Mouse (Mus musculus) forebrain, embryonic 14.5 days (tissue): Measurements from ENCODE around the gene Cyp2d11. TPM values are rescaled to one million over a fixed set of nuclear protein-coding genes. Genes with fewer than 3 reads are reported as not detected.
A peak's percentile ranks its signal among the peaks of the same experiment; 100 is the strongest.
"Not testable (repeated sequence)": the region's sequence is repeated elsewhere in the genome, so short reads cannot be mapped to it uniquely, and the experiment has no call there.

Experiments used
- ATAC-seq: fragments of 200-750 bp; cut with Nextera tagmentation; 2 replicates; pipeline ENCODE4 v1.8.0; 2017; ENCODE audit warnings: mild to moderate bottlenecking, moderate library complexity
- DNase-seq: peaks from one replicate; pipeline ENCODE4 v3.0.0-alpha.2; 2015; ENCODE audit warnings: low spot score
- H3K27ac ChIP-seq: fragments of 300-500 bp; sonication (generic); 2 replicates; pipeline ENCODE4 v1.5.1; 2014; ENCODE audit warnings: low read depth, mild to moderate bottlenecking, control low read depth, low read length, moderate library complexity
- H3K27me3 ChIP-seq: fragments of 300-500 bp; sonication (generic); replicated peaks from 2 replicates; pipeline ENCODE4 v1.6.1; 2014; ENCODE audit warnings: low read length, control low read depth, mixed read lengths; ENCODE audit not compliant: control insufficient read depth, insufficient read depth
- H3K36me3 ChIP-seq: fragments of 300-500 bp; sonication (generic); 2 replicates; pipeline ENCODE4 v1.6.1; 2014; ENCODE audit warnings: low read length, control low read depth; ENCODE audit not compliant: control insufficient read depth, insufficient read depth
- H3K4me1 ChIP-seq: fragments of 300-500 bp; sonication (generic); 2 replicates; pipeline ENCODE4 v1.6.1; 2014; ENCODE audit warnings: antibody characterized with exemption, low read length, control low read depth; ENCODE audit not compliant: control insufficient read depth, insufficient read depth
- H3K4me2 ChIP-seq: fragments of 300-500 bp; sonication (generic); 2 replicates; pipeline ENCODE4 v1.6.1; 2014; ENCODE audit warnings: mild to moderate bottlenecking, control low read depth, low read length
- H3K4me3 ChIP-seq: fragments of 300-500 bp; sonication (generic); 2 replicates; pipeline ENCODE4 v1.5.1; 2014; ENCODE audit warnings: low read depth, low read length, control low read depth
- H3K9ac ChIP-seq: fragments of 300-500 bp; sonication (generic); 2 replicates; pipeline ENCODE4 v1.6.1; 2014; ENCODE audit warnings: mild to moderate bottlenecking, low read length, control low read depth, moderate library complexity
- H3K9me3 ChIP-seq: fragments of 300-500 bp; sonication (generic); replicated peaks from 2 replicates; pipeline ENCODE4 v1.6.1; 2016; ENCODE audit warnings: low read length, control low read depth, mixed read lengths; ENCODE audit not compliant: control insufficient read depth
- WGBS: fragments of 180-500 bp; shearing (Covaris S2); extraction: QIAGEN DNeasy Blood & Tissue Kit; methylation state at CpG from one replicate; pipeline ENCODE4 v1.1.7; 2014; 5-methylcytosine and 5-hydroxymethylcytosine counted together
- polyA plus RNA-seq: library from polyadenylated mRNA; unstranded; fragments of >200 nt; fragmentation: Nextera tagmentation; extraction: Ambion mirVana; gene quantifications from 2 replicates; pipeline ENCODE4 v1.2.1, GENCODE M21; 2014

Cyp2d11 gene
- polyA plus RNA-seq, 1 experiment from 2014 or later: not detected

GRCm38 (mm10) chr15:82377701-82378100 is 16.1 kb downstream of the Cyp2d11 start:
- no peak overlapping the region for H3K27ac ChIP-seq
- H3K4me1 ChIP-seq: peaks cover 15% of the 10 kb centered on the region
- no peaks in the 10 kb centered on the region for H3K27me3 ChIP-seq
- H3K9ac ChIP-seq: no peak overlapping the region
- no peaks in the 10 kb centered on the region for H3K9me3 ChIP-seq
- H3K36me3 ChIP-seq: no peaks in the 10 kb centered on the region
- DNase-seq (no peak), ATAC-seq (no peak)
- no peak overlapping the region for H3K4me3 ChIP-seq
- 89% methylated on average over 5 of the region's 5 CpGs for WGBS
- no peak overlapping the region for H3K4me2 ChIP-seq

DNA sequence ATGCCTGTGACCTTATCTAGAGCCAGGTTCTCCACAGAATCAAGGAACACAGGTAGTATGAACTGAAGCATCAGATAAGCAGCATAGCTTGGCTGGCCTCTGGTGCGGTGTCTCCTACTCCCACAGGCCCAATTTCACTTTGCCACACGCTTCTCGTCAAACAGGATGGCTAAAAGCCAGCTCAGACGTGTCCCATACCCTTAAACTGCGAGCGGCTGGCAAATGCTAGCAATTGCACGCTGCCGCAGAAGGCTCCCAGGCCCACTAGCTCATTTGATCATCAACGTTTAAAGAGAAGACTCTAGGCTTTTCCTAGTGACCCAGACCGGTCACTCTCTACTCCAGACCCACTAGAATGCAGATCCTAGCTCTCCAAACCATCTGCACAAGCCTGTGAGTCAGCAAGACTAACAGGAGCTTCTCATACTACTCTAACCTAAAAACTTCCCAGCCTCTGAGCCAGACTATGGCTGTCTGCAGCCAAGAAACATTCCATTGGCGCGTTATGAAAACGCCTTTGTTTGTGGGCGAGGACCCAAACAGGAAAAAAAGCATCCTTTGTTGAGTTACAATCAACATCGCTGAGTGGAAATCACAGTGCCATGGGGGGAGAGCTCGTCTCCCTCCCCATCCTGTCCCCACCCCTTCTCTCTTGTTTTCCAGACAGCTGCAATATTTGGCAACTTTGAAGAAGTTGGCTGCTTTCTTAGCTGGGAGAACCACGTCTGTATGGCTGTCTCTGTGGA is 17.3 kb downstream of the Cyp2d11 start:
- peak; percentile 72 for DNase-seq
- H3K4me2 ChIP-seq: no peak overlapping the region
- H3K4me3 ChIP-seq: no peak overlapping the region
- no peaks in the 10 kb centered on the region for H3K36me3 ChIP-seq
- peak overlapping the region; percentile 18; the same call in 1 of the 2 replicates for H3K9ac ChIP-seq
- ATAC-seq: no peak
- 44% methylated on average over 17 of the region's 17 CpGs for WGBS
- no peaks in the 10 kb centered on the region for H3K27me3 ChIP-seq
- H3K4me1 ChIP-seq: peaks cover 15% of the 10 kb centered on the region
- peak overlapping the region; percentile 52; the same call in 1 of the 2 replicates for H3K27ac ChIP-seq
- no peaks in the 10 kb centered on the region for H3K9me3 ChIP-seq

- no peaks in the 10 kb centered on the region for H3K27me3 ChIP-seq
- H3K27ac ChIP-seq: no peak overlapping the region; the same call in 1 of the 2 replicates
- H3K4me3 ChIP-seq: no peak overlapping the region
- ATAC-seq (no peak), DNase-seq (no peak)
- 89% methylated on average over 9 of the region's 9 CpGs for WGBS
- peaks cover 14% of the 10 kb centered on the region for H3K4me1 ChIP-seq
- no peak overlapping the region for H3K4me2 ChIP-seq
- H3K9ac ChIP-seq: no peak overlapping the region
- no peaks in the 10 kb centered on the region for H3K9me3 ChIP-seq
- no peaks in the 10 kb centered on the region for H3K36me3 ChIP-seq
Observed at GRCm38 (mm10) chr15:82375855-82376254, 18.0 kb downstream of the Cyp2d11 start.

GRCm38 (mm10) chr15:82374437-82374836 is 19.4 kb downstream of the Cyp2d11 start:
- H3K4me3 ChIP-seq: no peak overlapping the region
- no peak overlapping the region for H3K9ac ChIP-seq
- no peak overlapping the region for H3K27ac ChIP-seq
- ATAC-seq (no peak), DNase-seq (no peak)
- 83% methylated on average over 5 of the region's 5 CpGs for WGBS
- no peak overlapping the region for H3K4me2 ChIP-seq
- no peaks in the 10 kb centered on the region for H3K36me3 ChIP-seq
- H3K27me3 ChIP-seq: no peaks in the 10 kb centered on the region
- no peaks in the 10 kb centered on the region for H3K9me3 ChIP-seq
- H3K4me1 ChIP-seq: peaks cover 10% of the 10 kb centered on the region; the same call in 1 of the 2 replicates

DNA sequence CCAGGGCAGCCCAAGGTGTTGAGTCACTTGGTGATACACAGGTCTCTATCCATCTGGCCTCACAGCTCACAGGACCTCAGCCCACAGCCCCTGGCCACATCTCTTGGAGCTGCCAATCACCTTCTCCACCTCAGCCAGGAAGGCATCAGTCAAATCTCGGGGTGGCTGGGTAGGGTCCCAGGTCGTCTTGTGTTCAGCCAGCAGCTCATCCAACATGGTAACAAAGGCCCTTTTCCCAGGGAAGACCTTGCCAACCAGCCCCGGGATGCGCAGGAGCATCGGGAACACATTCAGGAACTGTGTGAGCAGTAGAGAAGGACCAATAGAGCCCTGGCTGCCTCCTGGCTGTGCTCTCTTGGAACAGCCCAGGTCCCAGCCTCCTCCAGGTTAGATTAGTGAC is 20.8 kb downstream of the Cyp2d11 start:
- H3K9ac ChIP-seq: no peak overlapping the region
- H3K4me3 ChIP-seq: no peak overlapping the region
- no peak overlapping the region for H3K4me2 ChIP-seq
- no peak overlapping the region for H3K27ac ChIP-seq
- no peak for ATAC-seq
- no peaks in the 10 kb centered on the region for H3K27me3 ChIP-seq
- H3K4me1 ChIP-seq: peaks cover 10% of the 10 kb centered on the region; the same call in 1 of the 2 replicates
- WGBS: 89% methylated on average over 5 of the region's 5 CpGs
- no peaks in the 10 kb centered on the region for H3K9me3 ChIP-seq
- no peaks in the 10 kb centered on the region for H3K36me3 ChIP-seq
- DNase-seq: no peak

GRCm38 (mm10) chr15:82372446-82372845 is 21.4 kb downstream of the Cyp2d11 start:
- no peaks in the 10 kb centered on the region for H3K27me3 ChIP-seq
- ATAC-seq: no peak
- peaks cover 10% of the 10 kb centered on the region; the same call in 1 of the 2 replicates for H3K4me1 ChIP-seq
- no peak overlapping the region for H3K4me2 ChIP-seq
- no peaks in the 10 kb centered on the region for H3K9me3 ChIP-seq
- H3K4me3 ChIP-seq: no peak overlapping the region
- no peak for DNase-seq
- H3K27ac ChIP-seq: no peak overlapping the region
- no peaks in the 10 kb centered on the region for H3K36me3 ChIP-seq
- no peak overlapping the region for H3K9ac ChIP-seq
- 92% methylated on average over 6 of the region's 6 CpGs for WGBS

GRCm38 (mm10) chr15:82368851-82369250 is 25.0 kb downstream of the Cyp2d11 start:
- Histone ChIP-seq H3K9me3 (no peaks in the 10 kb centered on the region), H3K4me3 (no peak overlapping the region), H3K4me1 (no peaks in the 10 kb centered on the region), H3K36me3 (no peaks in the 10 kb centered on the region), H3K9ac (no peak overlapping the region), H3K27me3 (no peaks in the 10 kb centered on the region), H3K4me2 (no peak overlapping the region), H3K27ac (no peak overlapping the region)
- WGBS: 74% methylated on average over 1 of the region's 1 CpGs
- no peak for ATAC-seq
- DNase-seq: no peak

GRCm38 (mm10) chr15:82368146-82368545 is 25.7 kb downstream of the Cyp2d11 start:
- Histone ChIP-seq H3K36me3 (no peaks in the 10 kb centered on the region), H3K9me3 (no peaks in the 10 kb centered on the region), H3K4me1 (no peaks in the 10 kb centered on the region), H3K4me2 (no peak overlapping the region), H3K9ac (no peak overlapping the region), H3K27me3 (no peaks in the 10 kb centered on the region), H3K4me3 (no peak overlapping the region), H3K27ac (no peak overlapping the region)
- DNase-seq (no peak), ATAC-seq (no peak)
- whole genome bisulfite sequencing: 91% methylated on average over 4 of the region's 4 CpGs

- H3K9me3 ChIP-seq, H3K36me3 ChIP-seq, H3K27me3 ChIP-seq, H3K4me2 ChIP-seq, ATAC-seq, H3K4me1 ChIP-seq, H3K4me3 ChIP-seq, H3K27ac ChIP-seq, H3K9ac ChIP-seq, DNase-seq: not testable (repeated sequence)
- WGBS: 20% methylated on average over 6 of the region's 9 CpGs
Observed at GRCm38 (mm10) chr15:82364561-82364960, 29.3 kb downstream of the Cyp2d11 start.
